Mouse (Mus musculus): Measurements from ENCODE around the gene Serpine3. TPM values are rescaled to one million over a fixed set of nuclear protein-coding genes. Genes with fewer than 3 reads are reported as not detected.

Serpine3 gene
- polyA plus RNA-seq, 1 experiment from 2014 or later: not detected

Other genes starting within 250 kb of the Serpine3 start
- gene Gucy1b2, start 207.4 kb upstream of the Serpine3 start, polyA plus RNA-seq (2016; fragmentation: Nextera tagmentation; extraction: Ambion mirVana): 1.6 and 2.2 TPM in 2 replicates
- gene Fam124a, start 107.9 kb upstream of the Serpine3 start, polyA plus RNA-seq (2016; fragmentation: Nextera tagmentation; extraction: Ambion mirVana): 7.8 and 8.3 TPM in 2 replicates
- gene Gm4131, start 96.7 kb upstream of the Serpine3 start, polyA plus RNA-seq (2016; fragmentation: Nextera tagmentation; extraction: Ambion mirVana): not detected in 2 replicates
- gene Ints6, start 97.5 kb downstream of the Serpine3 start, polyA plus RNA-seq (2016; fragmentation: Nextera tagmentation; extraction: Ambion mirVana): 24.2 and 24.8 TPM in 2 replicates
- gene Wdfy2, start 174.0 kb downstream of the Serpine3 start, polyA plus RNA-seq (2016; fragmentation: Nextera tagmentation; extraction: Ambion mirVana): 15.6 and 16.2 TPM in 2 replicates

Measured in midbrain, embryonic 12.5 days (tissue).